Mouse (Mus musculus): ENCODE results near the gene Btf3l4.

Btf3l4 gene

GRCm38 (mm10) chr4:108811550-108811949 lies 21.9 kb downstream of the Btf3l4 start:
- no peak for DNase-seq (ENCODE audit: low read depth)

- DNase-seq (ENCODE audit: low read depth), result no peak
Observed at GRCm38 (mm10) chr4:108811142-108811541, 22.3 kb downstream of the Btf3l4 start.

- no peak for DNase-seq (ENCODE audit: low read depth)
Observed at GRCm38 (mm10) chr4:108803535-108803934, 29.9 kb downstream of the Btf3l4 start.

GRCm38 (mm10) chr4:108798083-108798830 lies 35.2 kb downstream of the Btf3l4 start:
- peak; percentile 59 for DNase-seq (ENCODE audit: low read depth)

- DNase-seq (ENCODE audit: low read depth), result no peak
Observed at GRCm38 (mm10) chr4:108796701-108797100, 36.7 kb downstream of the Btf3l4 start.

GRCm38 (mm10) chr4:108793941-108794340 lies 39.5 kb downstream of the Btf3l4 start:
- no peak for DNase-seq (ENCODE audit: low read depth)

- no peak for DNase-seq (ENCODE audit: low read depth)
Observed at GRCm38 (mm10) chr4:108790507-108790906, 42.9 kb downstream of the Btf3l4 start.

- DNase-seq (ENCODE audit: low read depth), result peak; percentile 25
Observed at GRCm38 (mm10) chr4:108789258-108789936, 44.0 kb downstream of the Btf3l4 start.

GRCm38 (mm10) chr4:108782421-108783085 lies 50.9 kb downstream of the Btf3l4 start:
- peak; percentile 83 for DNase-seq (ENCODE audit: low read depth)

- DNase-seq (ENCODE audit: low read depth), result no peak
Observed at GRCm38 (mm10) chr4:108781596-108781995, 51.8 kb downstream of the Btf3l4 start.

- DNase-seq (ENCODE audit: low read depth), result no peak
Observed at GRCm38 (mm10) chr4:108780864-108781205, 52.6 kb downstream of the Btf3l4 start.

GRCm38 (mm10) chr4:108780057-108780863 lies 53.2 kb downstream of the Btf3l4 start, which contains the start of gene Zfyve9:
Gene Zfyve9 (minus strand): TSS chr4:108780798.
- no peak for DNase-seq (ENCODE audit: low read depth)

GRCm38 (mm10) chr4:108779763-108780056 lies 53.7 kb downstream of the Btf3l4 start:
- DNase-seq (ENCODE audit: low read depth), result no peak

GRCm38 (mm10) chr4:108768527-108768926 lies 64.9 kb downstream of the Btf3l4 start:
- no peak for DNase-seq (ENCODE audit: low read depth)

Data from 416B (cell line).